Mouse (Mus musculus): ENCODE data around the gene Pik3ca. TPM values are rescaled to one million over a fixed set of nuclear protein-coding genes. Genes with fewer than 3 reads are reported as not detected.

The Pik3ca gene
- polyA plus RNA-seq, 1 experiment: 1.2 TPM

DNA sequence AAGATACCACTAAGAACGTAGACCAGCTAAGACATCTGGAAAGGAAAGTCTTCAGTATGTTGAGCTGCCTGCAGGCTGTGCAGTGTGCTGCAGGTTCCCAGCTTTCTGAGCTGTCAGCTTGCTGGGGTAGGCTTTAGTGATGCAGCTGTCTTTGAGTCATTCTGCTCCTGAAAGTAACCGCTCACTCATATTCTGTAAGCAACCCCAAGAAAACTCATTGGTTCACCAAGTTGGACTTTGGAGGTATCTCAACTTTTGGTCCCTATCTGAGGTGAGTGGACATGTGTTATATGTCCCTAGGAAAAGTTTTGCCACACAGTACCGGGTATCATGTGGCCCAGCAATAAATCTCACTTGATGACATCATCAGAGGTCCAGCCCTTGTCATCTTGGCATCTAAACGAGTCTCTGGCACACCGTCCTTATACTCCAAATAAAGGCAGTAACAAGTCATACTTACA is 20.3 kb downstream of the Pik3ca start:
- no peak for TF ChIP-seq GATA1 (IDR thresholded peaks at IDR 0.05; ENCODE audit: low read length)

DNA sequence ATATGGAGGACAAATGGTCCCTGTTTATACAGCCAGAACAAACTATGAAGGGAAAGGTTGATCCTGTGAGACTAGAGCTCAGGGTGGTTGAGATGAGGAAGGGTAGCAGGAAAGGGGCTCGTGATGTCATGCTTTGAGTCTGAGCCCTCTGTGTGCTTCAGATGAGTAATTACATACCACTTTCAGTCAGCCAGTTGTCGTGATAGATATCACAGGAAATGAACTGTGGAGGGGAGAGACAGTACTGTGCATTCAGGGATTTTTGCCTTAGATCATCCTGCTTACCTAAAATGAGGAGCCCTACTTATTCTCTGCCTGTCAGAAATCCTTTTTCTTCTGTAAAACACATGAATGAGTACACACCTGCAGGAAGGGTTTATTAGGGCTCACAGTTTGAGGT is 22.4 kb downstream of the Pik3ca start:
- no peak for TF ChIP-seq GATA1 (IDR thresholded peaks at IDR 0.05; ENCODE audit: low read length)

DNA sequence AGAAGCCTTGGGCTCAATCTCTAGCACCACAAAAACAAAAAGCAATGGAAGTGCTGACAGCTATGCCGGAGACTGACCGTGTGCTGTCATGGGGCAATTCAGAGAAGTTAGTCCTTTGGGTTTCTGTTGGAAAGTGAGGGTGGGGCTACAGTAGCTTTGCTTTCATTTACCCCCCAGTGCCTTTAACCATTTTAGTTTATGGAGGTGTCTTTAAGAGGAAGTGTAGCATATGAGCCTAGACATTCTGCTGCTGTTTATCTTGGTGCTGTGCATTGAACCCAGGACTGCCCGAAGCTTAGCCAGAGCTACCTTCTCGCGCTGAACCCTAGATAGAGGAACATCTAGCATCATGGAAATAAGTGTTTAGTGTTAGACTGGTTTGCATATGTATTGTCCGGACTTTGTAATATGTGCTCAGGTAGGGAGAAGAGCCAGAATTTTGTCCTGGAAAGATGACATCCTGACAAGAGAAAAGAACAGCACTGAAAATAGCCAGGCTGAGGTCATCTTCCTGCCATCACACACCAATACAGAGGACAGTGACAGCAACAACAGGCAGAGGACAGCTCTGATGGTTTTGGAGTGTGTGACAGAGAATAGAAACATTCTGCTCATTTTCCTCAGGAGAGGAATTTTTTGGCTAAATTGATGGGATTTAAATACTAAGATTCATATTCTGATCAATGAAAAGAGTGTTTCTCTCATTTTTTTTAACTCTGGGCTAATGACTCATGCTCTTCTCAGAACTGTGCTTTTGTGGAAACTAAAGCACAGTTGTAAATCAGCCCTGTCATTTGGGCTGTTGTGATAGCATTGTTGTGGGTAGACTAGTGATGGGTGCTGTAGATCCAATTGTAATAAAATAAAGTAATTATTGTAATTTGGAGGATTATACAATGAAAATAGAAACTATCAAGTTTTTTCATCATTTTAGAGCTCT is 23.9 kb downstream of the Pik3ca start:
- no peak for TF ChIP-seq GATA1 (IDR thresholded peaks at IDR 0.05; ENCODE audit: low read length)

DNA sequence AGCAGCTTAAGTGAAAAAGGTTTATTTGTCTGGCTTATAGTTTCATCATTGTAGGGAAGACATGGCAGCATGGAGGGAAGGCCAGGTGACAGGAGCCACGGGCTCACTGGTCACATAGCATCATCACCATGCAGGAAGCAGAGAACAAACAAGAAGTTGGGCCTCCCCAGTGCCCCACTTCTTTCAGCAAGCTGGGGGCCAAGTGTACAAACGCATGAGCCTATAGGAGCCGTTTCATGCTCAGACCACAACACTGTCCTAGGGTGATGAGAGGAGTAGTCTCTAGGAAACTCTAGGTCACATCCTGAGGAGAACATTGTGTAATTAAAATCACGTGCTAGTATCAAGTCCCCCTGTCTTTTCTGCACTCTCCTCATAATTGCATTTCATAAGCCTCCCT is 30.2 kb downstream of the Pik3ca start:
- no peak for TF ChIP-seq GATA1 (IDR thresholded peaks at IDR 0.05; ENCODE audit: low read length)

DNA sequence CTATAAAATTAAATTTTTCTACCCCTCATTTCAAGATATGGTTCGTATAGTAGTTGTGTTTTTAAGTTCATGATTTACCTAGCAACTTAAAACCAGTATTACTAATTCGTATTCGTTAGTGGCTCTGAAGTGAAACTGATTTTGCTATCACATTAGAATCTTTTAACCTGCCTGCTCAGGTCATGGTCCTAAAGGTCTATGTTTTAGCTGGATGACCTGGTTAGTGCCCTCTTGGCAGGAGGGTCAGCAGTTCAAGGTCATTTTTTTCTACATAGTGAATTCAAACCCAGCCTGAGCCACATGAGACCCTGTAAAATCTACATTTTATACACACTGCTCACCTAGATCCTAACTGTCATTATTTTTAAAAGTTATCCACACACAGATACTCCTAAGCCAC is 30.9 kb downstream of the Pik3ca start:
- no peak for TF ChIP-seq GATA1 (IDR thresholded peaks at IDR 0.05; ENCODE audit: low read length)

DNA sequence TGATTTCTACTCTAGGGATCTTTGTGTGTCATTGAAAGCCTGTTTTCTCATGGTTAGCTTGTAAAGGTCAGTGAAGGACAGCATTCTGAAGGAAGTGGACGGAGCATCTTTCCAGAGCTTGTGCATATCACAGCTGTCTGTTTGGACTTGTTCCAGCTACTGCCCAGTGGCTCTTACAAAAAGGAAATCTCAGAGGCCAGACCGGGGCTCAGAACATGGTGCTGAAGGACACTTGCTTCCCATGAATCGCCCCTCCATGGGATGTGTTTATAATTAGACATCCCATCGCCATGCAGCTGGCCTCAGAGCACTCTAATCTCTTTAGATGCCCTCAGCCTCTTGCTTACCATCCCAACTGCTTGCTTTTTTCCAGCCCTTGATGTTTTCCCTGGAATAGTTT is 31.4 kb downstream of the Pik3ca start:
- TF ChIP-seq GATA1 (IDR thresholded peaks at IDR 0.05; ENCODE audit: low read length): no peak

DNA sequence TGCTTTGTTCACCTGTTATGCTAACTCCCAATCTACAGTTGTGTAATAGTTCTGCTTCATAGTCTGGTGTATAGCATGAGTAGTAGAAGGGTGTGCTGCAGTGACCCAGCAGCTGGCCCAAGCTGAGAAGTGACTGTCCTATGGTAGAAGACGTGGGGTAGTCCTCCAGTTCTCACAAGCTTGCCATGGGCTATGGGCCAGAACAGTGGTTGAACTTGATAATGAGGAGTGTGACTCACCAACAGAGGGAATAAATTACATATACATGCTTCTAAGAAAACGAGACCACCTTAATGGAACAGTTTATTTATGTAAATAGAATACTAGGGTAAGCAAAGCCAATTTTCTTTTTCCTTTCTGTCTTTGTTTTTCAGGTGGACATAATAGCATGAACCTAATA is 32.9 kb downstream of the Pik3ca start:
- no peak for TF ChIP-seq GATA1 (IDR thresholded peaks at IDR 0.05; ENCODE audit: low read length)

DNA sequence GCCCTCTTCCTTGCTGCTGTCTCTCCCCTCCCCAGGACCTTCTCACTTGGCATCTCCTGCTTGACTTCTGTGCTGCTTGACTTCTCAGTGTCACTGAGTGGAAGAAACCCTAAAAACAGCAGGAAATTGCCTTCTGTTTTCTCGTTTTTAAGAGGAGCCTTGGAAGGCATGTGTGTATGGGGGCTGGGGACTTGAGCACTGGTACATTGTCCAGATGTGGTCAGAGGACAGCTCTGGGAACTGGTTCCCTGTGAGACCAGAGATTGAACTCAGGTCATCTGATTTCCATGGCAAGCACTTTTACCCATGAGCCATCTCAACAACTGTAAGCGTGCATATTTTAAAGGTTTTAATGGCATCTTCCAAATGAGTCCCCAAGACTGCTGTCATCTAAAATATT is 36.5 kb downstream of the Pik3ca start:
- TF ChIP-seq GATA1 (IDR thresholded peaks at IDR 0.05; ENCODE audit: low read length): no peak

DNA sequence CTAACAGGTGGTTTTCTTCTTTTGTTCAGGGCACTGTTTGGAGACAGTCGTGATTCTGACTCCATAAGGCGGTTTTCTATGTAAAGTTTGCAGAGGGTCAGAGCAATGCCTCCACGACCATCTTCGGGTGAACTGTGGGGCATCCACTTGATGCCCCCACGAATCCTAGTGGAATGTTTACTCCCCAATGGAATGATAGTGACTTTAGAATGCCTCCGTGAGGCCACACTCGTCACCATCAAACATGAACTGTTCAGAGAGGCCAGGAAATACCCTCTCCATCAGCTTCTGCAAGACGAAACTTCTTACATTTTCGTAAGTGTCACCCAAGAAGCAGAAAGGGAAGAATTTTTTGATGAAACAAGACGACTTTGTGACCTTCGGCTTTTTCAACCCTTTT is 38.6 kb downstream of the Pik3ca start:
- TF ChIP-seq GATA1 (IDR thresholded peaks at IDR 0.05; ENCODE audit: low read length): no peak

DNA sequence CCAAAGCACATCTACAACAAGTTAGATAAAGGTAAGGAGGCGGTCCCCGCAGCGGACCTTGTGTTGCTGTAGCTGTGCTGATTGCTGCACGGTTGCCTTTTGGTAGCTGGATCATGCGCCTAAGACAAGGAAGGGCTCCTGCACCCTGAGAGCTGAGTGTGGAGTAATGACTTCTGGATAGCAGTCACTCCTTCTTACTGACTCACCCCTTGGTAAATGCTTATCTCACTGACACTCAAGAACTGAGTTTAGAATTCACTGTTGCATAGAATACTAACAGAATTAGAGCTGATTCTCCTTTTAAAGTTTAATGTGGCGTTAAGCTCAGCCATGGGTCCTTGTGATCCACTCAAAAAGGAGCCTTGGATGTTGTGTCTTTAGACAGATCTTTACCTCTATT is 39.8 kb downstream of the Pik3ca start:
- TF ChIP-seq GATA1 (IDR thresholded peaks at IDR 0.05; ENCODE audit: low read length): no peak

DNA sequence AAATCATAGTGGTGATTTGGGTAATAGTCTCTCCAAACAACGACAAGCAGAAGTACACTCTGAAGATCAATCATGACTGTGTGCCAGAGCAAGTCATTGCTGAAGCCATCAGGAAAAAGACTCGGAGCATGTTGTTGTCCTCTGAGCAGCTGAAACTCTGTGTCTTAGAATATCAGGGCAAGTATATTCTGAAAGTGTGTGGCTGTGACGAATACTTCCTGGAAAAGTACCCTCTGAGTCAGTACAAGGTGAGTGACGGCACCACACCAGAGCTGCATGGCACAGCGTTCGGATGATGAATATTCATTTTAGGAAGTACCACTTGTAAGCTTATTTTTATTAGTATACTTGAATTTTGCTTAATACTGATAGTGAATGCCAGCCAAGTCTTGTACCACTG is 40.3 kb downstream of the Pik3ca start:
- no peak for TF ChIP-seq GATA1 (IDR thresholded peaks at IDR 0.05; ENCODE audit: low read length)

DNA sequence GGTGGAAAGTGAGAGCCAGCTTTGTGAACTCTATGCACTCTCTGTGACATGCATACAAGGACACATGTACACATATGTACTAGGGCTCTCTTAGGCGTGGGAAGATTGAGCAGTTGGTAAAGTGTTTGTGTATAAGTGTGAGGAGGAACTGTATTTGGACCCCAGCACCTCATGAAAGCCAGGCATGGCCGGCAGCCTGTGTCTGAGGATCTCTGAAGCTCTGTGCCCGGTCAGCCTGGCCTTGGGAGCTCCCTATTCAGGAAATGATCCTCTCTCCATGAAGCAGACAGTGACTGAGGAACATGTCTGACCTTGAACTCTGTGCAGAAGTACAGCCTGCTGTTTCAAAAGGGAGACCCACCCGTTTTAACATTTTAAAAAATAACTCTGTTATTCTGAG is 41.2 kb downstream of the Pik3ca start:
- no peak for TF ChIP-seq GATA1 (IDR thresholded peaks at IDR 0.05; ENCODE audit: low read length)

DNA sequence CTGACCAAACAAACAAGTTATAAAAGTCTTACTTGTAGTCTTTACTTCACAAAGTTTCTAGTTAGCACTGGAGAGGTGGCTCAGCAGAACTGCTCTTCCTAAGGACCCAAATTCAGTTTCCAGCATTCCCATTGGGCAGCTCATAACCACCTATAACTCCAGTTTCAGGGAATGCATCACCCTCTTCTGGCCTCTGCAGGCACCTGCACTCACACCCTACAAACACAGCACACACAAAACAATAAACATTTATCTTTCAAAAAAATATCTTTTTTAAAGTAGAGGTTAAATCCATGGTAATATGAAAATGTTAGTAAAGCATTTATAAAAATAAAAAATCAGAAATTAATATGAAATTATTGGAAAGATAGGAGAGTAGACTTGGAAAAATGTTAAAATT is 44.2 kb downstream of the Pik3ca start:
- TF ChIP-seq GATA1 (IDR thresholded peaks at IDR 0.05; ENCODE audit: low read length): no peak

DNA sequence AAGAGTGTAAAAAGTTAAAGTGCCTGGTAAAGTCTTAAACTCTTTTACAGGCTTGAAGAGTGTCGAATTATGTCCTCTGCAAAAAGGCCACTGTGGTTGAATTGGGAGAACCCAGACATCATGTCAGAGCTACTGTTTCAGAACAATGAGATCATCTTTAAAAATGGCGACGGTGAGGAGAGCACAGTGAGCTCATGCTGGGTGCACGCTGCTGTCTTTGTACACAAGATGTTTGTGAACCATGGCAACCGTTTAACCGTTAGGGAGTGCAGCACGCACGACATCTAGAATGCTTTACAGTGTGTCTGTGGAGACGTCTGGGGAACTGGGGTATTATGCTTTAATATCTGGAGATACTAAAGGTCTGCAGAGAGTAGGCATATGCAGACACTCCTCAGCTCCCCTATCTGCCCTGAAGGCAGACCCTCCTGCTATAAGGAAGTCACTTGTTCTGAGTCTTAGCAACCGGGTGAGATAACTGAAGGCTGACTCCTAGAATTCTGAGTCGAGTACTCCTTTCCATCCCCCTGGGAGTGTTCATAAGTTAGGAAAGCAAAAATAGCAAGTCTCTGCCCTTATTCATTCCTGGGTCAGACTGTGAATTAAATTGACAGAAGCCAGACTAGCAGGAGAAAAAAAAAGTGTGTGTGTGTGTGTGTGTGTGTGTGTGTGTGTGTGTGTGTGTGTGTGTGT is 57.0 kb downstream of the Pik3ca start:
- no peak for TF ChIP-seq GATA1 (IDR thresholded peaks at IDR 0.05; ENCODE audit: low read length)

DNA sequence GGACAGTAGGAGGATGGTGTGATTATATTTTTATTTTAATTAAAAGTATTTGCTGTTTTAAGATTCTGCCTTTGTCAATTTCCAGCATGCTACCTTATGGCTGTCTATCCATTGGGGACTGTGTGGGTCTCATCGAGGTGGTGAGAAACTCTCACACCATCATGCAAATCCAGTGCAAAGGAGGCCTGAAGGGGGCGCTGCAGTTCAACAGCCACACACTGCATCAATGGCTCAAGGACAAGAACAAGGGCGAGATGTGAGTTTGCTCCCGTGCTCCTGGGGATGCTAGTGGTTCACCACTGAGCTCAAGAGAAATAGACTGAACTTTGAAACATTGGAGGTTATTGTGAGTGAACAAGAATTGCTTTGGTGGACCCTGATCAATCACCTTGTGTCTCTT is 62.3 kb downstream of the Pik3ca start:
- TF ChIP-seq GATA1 (IDR thresholded peaks at IDR 0.05; ENCODE audit: low read length): no peak

DNA sequence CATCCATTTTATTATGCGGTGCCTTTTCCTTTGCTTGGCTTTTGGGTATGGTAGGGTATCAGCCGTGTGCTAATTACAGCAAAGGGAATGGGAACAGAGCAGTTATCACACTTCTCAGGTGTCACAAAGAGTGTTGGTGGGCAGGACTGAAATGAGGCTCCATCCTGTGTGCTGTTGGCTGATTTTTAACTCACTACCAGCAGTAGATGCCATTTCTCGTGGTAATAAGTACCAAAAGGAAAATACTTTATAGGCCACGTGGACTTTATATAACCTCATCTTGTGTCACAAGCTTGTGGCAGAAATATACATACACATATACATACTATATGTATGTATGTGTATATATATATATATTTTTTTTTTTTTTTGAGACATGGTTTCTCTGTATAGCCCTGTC is 69.8 kb downstream of the Pik3ca start:
- TF ChIP-seq GATA1 (IDR thresholded peaks at IDR 0.05; ENCODE audit: low read length): no peak

DNA sequence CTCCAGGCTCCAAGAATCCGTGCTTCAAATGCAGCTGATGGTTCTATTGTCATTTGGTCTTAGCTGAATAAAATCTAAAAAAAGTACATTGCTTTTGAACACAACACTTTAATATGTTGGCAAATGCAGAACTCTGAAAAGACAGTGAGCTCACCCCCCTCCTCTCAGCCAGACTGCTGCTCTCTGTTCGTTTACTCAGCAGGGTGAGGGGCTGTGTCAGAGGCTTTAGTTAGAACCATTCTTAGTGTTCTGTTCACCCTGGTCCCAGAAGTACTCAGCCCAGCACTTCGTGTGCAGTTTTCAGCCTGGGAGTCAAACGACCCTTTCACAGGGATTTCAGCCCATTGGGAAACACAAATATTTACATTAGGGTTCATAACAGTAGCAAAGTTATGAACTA is 70.9 kb downstream of the Pik3ca start:
- no peak for TF ChIP-seq GATA1 (IDR thresholded peaks at IDR 0.05; ENCODE audit: low read length)

All from G1E-ER4 (cell line).